Mouse (Mus musculus) kidney, adult 8-10 months (tissue): ENCODE results near the gene H1foo.

Experiments used
- DNase-seq, 2 experiments: peaks; one replicate each; pipeline ENCODE4 v3.0.0; 2022

H1foo gene

DNA sequence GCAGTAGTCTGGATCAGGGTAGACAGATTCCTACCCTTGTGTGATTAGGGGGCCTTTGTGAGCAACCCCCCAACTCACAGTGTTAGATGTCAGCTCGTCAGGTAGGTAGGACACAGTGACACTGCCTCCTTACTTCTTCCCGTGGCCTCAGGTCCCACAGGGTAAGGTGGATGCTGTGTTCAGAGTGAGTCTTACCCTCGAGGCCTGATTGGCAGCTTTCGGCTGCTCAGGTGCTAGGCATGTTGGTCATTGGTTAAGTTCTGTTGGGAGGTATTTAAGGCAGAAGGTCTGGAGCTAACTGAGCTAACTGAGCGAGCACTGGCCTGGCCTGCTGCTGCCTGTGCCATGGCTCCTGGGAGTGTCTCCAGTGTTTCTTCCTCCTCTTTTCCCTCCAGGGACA is at the start of gene H1foo:
H1foo (plus strand) TSS at position 301 of the 400 bp plus-strand sequence.
- DNase-seq, result no peak

DNA sequence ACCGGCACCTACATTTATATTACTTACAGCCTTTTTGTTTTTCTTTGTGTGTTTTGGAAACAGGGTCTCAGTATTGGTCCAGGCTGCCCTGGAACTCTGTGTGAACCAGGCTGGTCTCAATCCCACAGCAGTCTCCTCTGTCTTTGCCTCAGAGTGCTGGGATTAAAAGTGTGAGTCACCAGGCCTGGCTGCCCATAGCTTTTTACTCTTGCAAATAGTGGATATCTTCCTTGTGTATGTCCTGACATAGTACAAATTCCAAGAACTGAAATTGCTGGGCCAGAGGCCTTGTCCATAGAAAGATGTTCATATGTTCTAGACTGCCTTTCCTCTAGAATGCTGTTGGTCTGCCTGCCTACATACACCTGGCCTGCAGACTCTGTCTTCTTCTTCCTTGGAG is 48.4 kb upstream of the H1foo start:
- DNase-seq, result no peak

DNA sequence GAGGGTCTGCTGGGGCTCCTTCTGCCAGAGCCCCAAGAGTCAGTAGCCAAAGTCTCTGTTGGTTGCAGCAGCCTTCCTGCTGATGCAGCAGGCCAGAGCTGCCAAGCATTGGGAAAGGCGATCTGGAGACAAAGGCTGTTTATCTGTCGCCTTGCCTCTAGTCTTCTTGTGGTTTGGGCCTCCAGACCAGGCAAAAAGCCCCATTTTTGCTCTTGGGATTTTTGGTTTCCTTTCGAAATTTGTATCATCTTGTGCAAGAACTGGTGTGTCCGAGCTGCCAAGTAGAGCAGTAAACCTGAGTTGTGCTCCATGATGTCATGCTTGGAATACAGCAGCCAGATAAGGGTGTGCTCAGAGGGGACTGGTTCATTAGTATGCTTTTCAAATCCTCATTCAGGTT is 47.6 kb upstream of the H1foo start:
- DNase-seq, result no peak

DNA sequence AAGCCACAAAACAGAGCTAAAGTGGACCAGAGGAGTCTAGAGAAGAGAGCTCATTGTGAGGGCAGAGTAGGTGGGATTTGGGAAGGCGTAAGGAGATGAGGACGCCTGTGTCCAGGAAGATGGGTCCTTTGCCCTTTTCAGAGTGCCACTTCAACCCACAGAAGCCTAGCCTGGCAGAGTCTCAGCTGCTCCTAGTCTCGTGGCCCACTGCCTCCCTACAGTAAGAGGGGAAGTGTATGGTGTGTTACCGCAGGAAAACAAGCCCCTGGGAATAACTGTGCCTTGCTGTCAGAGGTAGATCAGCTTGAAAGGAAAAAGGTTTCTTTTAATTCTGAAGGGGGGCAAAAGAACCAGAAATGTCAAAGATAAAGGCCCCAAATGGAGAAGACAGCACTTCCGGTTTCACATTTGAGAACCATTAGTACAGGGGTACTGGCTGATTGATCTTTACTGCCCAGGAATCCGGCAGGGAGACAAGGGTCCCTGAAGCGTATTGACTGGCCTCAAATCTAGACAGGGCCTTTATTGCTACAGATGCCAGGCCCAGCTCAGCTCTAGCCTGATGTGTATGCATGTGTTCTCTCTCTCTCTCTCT is 46.7 kb upstream of the H1foo start:
- no peak for DNase-seq

DNA sequence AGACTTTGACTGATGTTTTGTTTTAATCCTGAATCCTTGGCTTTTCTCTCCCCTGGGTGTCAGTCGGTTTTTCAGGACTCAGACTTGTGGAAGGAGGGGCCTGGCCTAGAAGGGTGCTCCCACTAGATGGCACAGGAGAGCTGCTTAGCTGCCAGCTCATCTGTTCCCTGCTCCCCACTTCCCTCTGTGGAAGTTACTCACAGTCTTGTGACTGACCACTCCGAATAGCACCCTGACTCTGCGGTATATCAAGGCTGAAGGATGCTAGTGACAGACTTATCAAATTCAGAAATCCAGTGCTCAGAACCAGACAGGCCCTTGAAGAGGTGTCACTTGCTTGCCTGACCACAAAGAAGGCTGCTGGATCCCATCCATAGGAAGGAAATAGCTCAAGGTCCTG is 43.7 kb upstream of the H1foo start:
- peak; percentile 71 to 76 for DNase-seq

DNA sequence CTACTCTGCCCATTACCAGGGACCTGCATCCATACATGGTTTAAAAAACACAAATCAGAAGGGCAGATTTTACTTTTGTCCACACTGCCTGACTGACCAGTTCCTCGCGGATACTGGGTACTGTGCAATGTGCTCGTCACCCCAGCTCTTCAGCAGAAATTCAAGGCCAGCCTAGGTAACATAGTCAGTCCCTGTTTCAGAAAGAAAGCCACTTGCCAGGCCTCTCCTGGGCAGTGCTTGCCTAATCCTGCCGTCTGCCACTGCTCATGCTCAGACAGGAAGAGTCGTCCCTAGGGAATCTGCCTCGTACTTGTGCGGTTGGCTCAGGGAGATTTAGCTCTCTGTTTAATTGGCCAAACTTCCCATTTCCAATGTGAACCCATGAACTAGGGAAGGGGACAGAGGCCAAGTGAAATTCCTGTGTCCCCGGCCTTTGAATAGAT is 43.2 kb upstream of the H1foo start:
- DNase-seq, result peak; percentile 49 to 74

DNA sequence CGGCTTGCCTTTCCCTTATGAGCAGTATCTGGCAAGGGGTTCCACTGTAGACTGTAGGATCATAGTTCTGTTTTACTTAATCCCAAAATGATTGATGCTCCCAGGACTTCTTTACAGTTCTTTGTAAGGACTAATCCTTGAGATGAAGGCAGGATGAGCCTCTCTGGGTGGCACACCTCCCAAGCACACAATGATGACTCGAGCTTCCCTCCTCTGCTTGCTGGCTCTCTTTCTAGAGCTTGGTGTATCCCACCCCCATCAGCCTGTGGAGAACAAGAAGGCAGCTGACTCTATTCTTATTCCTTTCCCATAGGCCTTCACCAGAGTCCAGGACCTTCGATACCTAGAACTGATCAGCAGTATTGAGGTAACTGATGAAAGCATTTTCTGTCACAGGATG is 42.2 kb upstream of the H1foo start:
- DNase-seq, result no peak

DNA sequence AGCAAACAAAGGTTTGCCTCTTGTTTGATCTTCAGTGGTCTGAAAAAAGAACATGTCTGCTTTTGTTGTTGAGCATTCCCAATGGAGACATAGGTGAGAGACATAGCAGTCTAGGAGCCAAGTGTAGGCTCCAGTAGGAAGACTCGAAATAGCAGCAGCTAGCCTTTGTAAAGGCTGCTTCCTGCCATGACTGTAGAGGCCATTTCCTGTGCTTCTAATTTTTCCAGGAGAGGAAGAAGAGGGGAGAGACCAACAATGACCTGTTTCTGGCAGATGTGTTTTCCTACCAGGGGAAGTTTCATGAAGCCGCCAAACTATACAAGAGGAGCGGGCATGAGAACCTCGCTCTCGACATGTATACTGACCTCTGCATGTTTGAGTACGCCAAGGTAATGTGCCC is 39.2 kb upstream of the H1foo start:
- peak in 1 of 2 experiments; percentile 33 for DNase-seq

DNA sequence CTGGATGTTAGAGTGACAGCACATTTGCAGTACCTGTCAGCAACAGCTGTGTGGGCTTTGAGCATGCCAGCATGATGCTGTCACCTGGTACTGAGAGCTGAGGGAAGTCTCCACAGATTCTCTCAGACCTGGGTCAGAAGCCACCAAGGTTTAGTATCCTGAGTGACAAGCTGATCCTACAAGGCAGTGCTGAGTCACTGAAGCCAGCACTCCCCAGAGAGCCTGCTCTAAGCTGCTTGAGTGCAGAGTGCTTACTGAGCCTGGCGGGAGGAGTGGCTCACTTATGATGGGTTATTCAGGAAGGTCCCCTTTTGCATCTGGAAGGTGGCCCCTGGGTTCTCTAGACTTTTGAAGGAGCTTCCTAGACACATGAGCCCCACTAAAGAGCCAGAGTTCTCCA is 38.3 kb upstream of the H1foo start:
- DNase-seq, result no peak

DNA sequence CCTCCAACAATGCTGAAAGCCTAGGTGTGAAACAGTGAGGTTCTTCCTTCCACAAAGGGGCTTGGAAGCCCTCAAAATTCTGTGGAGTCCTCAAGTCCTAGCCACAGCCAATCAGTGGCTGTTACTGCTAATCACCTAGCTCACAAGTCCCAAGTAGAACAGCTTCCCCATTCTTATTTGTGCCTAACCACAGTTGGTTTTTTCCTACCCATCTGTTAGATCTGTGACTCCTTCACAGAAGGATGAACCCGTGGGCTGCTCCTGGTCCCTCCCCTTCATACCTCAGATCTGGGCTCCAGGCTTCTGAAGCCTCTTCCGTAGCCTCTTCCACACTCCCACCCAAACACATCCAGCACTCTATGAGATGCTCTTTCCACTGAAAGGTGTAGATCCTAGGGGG is 37.9 kb upstream of the H1foo start:
- DNase-seq, result no peak

DNA sequence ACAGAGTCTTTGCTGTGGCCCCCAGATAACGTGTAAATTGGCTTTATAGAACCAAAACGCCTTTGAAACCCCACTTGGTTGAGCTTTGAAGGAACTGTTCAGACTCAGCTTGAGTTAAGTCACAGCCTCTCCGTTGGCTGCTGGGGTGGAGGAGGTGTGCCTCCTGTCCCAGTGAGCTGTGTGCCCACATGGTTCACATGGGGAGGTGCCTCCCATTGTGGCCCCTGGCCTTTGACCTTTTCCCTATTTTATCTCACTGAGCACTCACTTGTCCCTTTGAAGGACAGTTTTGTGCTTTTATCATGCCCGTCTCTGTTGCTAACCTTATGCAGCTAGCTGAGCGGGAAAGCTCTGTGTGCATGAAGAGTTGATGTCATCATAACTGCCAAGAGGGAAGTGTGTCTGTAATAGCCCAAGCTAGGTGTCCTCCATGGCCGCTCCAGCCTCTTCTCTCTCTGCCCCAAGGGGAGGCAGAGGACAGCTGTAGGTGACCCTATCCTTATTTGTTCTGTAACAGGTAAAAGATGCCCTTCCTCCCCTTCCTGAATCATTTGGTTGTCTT is 36.2 kb upstream of the H1foo start:
- no peak for DNase-seq

DNA sequence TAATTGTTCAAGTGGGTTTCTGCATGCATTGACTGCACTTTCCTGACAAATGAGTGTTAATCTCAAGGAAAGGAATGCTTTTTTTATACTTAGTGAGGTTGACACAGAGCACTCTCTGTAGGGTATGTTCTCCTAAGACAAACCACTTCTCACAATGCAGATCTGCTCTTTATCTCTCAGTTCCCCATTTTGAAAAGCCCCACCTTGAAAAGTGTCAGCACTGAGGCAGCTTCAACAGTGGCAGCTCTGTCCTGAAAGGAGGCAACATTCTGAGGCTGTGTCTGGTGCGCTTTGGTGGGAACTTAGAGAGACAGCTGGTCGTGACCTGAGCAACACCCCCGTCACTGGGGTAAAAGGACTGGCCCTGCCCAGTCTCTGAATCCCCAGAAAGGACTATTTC is 35.7 kb upstream of the H1foo start:
- no peak for DNase-seq

DNA sequence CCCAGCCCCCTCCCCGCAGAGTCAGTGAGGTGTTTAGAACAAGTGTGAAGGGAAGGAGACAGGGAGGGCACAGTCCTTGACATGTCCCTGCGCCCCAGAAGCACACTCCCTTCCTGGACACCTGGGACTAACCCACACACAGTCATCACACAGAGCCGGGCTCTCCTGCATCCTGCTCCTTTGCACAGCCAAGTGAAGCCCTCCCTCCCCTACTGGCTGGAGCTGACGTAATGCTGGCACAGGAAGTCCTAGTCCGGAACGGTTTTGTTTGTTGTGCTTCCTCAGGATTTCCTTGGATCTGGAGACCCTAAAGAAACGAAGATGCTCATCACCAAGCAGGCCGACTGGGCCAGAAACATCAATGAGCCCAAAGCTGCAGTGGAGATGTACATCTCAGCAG is 34.8 kb upstream of the H1foo start:
- peak; percentile 69 to 80 for DNase-seq

DNA sequence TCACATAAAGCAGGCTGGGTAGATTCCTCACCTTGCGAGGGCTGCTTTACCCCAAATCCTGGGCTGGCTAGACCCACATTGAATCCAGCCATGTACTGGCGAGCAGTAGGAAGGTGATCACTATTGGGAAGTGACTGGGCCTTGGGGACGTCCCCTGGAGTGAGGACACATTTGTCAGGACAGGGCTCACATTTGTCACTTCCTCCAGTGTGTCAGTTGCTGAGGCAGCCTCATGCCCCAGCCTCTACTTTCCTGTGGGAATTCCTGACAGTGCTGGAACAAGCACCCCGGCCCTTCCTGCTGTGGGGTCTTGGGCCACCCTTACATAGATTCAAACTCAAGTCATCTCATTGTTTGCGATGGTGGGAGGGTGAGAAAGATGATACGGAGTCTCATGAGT is 33.0 kb upstream of the H1foo start:
- DNase-seq, result peak in 1 of 2 experiments; percentile 25

DNA sequence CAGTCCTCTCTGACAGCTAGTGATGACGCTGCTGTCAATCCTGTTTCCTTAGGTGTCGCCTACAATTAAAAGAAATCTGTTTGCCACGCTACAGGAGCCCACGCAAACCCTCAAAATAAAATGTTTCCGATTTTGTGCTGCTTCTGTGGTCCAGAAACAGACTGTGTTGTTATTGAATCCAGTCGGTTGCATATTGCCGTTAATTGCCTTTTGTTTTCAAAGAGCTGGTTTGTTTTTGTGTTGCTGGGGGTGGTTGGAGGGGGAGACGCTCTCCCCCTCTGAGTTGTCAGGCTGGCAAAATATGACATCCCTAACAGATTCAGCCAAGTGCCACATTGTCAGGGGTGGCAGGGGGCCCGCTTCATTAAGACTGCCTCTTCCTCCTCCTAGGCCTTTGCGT is 31.3 kb upstream of the H1foo start:
- no peak for DNase-seq

DNA sequence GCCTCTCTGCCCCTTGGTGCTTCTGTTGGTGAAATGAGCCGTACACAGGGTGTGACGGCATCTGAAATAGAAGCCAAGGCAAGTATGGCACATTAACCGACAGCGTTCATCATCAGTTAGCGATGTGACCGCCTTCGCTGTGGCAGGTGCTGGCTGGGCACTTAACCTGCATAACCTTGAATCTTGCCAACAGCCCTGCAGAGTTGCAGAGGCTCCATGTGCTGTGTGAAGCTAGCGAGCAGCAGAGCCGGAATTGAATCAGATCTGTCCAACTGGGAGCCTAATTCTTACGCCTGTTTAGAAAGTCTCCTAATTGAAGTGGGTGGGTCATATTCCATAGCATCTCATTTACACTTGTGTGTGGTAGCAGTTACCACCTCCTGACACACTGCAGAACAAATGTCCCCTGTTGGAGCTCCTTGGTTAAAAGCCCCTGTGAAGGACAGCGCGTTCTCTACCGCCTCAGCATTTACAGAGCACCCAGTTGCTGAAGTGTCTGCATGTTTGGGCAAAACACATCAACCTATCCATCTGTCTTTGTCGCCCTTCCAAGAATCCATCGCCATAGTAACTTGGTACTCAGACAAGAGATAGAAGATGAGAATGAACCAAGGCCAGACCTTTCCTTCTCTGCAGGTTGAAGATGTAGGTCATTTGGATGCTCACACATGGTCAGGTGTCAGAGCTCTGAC is 30.1 kb upstream of the H1foo start:
- DNase-seq, result no peak

DNA sequence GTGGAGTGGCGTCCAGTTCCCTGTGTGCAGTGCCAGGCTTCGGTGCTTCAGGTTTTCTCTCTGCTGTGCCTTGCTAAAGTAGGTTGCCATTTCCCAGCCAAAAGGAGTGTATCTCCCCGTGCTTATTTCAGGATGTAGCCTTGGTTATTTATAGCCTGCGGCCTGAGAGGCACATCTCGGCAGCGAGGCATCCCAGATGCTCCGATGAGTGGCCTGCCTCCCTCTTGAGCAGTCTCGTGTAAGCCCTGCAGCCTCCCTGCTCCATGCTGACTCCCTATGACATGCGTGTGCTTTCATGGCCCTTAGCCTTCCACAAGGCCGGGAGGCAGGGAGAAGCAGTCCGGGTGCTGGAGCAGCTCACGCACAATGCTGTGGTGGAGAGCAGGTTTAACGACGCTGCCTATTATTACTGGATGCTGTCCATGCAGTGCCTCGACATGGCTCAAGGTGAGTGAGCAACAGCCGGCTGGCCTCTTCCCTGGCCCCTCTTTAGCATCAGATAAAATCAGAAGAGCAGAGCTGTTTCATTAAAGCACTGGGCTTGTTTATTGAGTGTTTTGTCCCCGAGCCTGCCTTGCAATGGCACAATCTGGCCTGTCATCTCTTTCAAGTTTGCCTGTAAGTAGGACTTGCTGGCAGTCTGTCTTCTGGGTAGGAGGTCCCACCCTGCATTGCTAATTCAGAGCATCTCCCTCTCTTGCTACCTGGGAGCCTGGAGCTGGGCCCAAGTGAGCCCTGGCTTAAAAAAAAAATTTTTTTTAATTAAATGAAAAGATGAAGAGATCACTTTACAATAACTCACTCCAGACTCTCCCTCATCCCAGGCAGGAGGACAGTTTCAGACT is 28.9 kb upstream of the H1foo start:
- no peak for DNase-seq

DNA sequence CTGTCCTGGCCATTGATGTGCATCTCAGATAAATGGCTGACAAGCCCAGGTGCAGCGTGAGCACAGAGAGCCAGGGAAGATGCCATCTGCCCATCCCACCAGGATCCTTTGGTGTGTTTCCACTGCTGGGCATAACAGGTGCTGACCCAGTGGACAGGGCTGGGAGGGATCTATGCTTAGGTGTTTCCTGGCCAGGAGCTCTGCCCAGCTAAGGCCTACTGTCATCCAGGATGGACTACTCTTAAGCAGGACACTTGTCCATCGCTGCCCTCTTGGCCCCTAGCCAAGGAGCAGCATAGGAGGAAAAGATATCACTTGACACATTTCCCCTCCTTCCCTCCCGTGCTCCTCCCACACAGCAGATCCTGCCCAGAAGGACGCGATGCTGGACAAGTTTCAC is 28.1 kb upstream of the H1foo start:
- DNase-seq, result no peak

DNA sequence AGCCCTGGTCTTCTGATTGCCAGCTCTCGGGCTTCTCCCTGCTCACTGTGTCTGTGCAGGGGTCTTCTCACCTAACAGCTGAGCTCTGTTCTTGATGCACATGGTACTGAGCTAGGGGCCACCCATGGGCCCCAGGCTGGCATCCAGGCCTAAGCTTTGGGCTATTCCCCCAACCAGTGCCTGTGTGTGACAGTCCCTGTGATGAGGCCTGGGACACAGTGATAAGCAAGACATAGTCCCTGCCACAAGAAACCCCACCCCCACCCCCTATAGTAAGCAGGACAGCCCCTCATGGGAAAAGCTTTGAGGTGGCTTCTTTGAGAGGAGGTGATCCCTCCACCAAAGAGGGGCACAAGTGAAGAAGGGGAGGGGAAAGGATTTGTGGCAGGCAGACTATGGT is 26.1 kb upstream of the H1foo start:
- DNase-seq, result no peak

DNA sequence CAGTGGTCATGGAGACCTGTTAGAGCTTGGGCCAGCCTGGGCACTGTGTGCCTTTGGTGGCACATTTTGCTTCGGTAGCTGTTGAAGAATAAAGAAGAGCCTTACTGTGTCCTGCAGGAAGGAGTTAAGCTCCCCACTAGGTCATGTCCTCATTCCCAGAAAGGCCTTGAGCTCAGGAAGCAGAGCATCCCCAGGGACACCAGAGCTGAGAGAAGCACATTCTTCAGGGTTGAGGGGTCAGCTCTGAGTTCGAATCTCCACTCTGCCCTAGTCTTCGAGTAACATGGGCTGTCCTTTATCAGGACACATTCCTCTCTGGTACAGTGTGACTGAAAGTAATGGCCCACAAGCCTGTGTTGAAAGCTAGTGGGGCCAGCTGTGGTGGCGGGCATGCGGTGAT is 24.9 kb upstream of the H1foo start:
- no peak for DNase-seq

DNA sequence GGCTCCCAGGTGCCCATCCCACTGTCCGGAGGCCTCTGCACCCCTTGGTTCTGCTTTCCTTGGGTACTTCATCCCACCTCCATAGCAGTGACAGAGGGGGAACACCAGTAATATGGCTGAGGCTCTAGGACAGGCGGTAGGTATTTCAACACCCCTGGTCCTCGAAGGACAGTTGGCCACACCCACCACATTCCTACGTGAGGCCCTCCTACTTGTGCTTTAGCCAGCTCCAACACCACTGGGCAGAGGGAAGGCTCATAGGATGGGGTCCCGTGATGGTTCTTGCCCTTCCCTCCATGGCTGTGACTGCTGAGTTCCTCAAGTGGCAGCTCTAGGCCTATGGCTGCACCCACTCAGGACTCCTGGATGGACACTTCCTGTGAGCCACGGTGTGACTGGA is 19.9 kb upstream of the H1foo start:
- DNase-seq, result no peak

DNA sequence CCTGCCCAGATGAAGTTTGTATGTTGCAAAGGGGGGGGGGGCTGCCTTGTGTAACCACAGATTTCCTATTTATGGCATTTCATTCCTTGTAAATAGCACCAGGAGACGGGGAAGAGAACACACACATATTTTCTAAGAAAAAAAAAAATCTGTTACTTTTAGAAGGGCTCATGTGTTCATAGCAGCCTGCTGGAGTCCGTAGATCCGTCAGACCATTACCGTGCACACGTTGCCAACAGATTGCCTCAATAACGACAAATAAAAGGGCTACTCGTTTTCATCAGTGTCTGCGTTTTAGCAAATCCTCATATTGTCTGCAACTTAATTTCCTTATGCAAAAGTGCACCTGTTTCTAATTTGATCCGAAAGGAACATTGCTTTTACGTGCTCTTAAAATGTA is 18.3 kb upstream of the H1foo start:
- DNase-seq, result no peak
